Mouse (Mus musculus) heart, embryonic 16.5 days (tissue): ENCODE measurements around the gene Ralgapb. TPM values are rescaled to one million over a fixed set of nuclear protein-coding genes. Genes with fewer than 3 reads are reported as not detected.
A peak's percentile ranks its signal among the peaks of the same experiment; 100 is the strongest.

Experiments used
- ATAC-seq: fragments of 200-750 bp; cut with Nextera tagmentation; replicated peaks from 2 replicates; pipeline ENCODE4 v1.8.0; 2017; ENCODE audit warnings: moderate number of reproducible peaks; ENCODE audit not compliant: insufficient read depth, low FRiP score; ENCODE audit errors: extremely low read depth
- H3K27ac ChIP-seq: fragments of 300-500 bp; sonication (generic); 2 replicates; pipeline ENCODE4 v1.5.1; 2014; ENCODE audit warnings: mild to moderate bottlenecking, low read length, control low read depth, moderate library complexity
- H3K27me3 ChIP-seq: fragments of 300-500 bp; sonication (generic); 2 replicates; pipeline ENCODE4 v1.6.1; 2014; ENCODE audit warnings: low read length, mixed read lengths; ENCODE audit not compliant: control insufficient read depth, insufficient read depth
- H3K36me3 ChIP-seq: fragments of 300-500 bp; sonication (generic); 2 replicates; pipeline ENCODE4 v1.6.1; 2014; ENCODE audit not compliant: control insufficient read depth, insufficient read depth
- H3K4me1 ChIP-seq: fragments of 300-500 bp; sonication (generic); 2 replicates; pipeline ENCODE4 v1.6.1; 2014; ENCODE audit warnings: low read length, mixed read lengths; ENCODE audit not compliant: control insufficient read depth, insufficient read depth
- H3K4me2 ChIP-seq: fragments of 300-500 bp; sonication (generic); 2 replicates; pipeline ENCODE4 v1.6.1; 2014; ENCODE audit warnings: low read depth, mild to moderate bottlenecking, control low read depth, low read length
- H3K4me3 ChIP-seq: fragments of 300-500 bp; sonication (generic); 2 replicates; pipeline ENCODE4 v1.5.1; 2014; ENCODE audit warnings: mild to moderate bottlenecking, control low read depth, low read length
- H3K9ac ChIP-seq: fragments of 300-500 bp; sonication (generic); 2 replicates; pipeline ENCODE4 v1.6.1; 2014; ENCODE audit warnings: low read length, control low read depth
- H3K9me3 ChIP-seq: fragments of 300-500 bp; sonication (generic); replicated peaks from 2 replicates; pipeline ENCODE4 v1.6.1; 2016; ENCODE audit warnings: low read length; ENCODE audit not compliant: control insufficient read depth
- WGBS: fragments of 180-500 bp; shearing (Covaris S2); extraction: QIAGEN DNeasy Blood & Tissue Kit; methylation state at CpG from one replicate; pipeline ENCODE4 v1.1.7; 2014; 5-methylcytosine and 5-hydroxymethylcytosine counted together
- polyA plus RNA-seq: library from polyadenylated mRNA; unstranded; fragments of >200 nt; fragmentation: Nextera tagmentation; extraction: Ambion mirVana; gene quantifications from 2 replicates; pipeline ENCODE4 v1.2.1, GENCODE M21; 2015

The Ralgapb gene
- polyA plus RNA-seq, 1 experiment from 2014 or later = 9.1 TPM

DNA sequence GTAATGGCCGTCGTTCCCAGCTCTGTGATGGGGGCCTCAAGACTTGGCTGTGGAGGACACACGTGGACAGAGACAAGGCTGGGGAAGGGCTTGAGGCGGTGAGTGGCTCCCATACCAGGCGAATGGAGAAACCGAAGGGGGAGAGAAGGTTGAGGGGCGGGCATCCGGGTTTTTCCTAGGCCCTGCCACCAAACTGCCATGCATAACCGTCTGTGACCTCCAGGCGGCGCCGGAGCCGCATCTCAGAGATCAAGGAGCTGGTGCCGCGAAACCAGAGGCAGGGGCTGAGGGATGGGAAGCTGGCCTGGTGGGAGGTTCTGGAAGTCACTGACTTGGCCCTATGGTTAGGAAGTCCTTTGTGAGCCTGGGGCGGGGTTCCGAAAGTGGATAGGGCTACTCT is 137.1 kb downstream of the Ralgapb start:
- peaks cover 15% of the 10 kb centered on the region for H3K27me3 ChIP-seq
- H3K9me3 ChIP-seq = no peaks in the 10 kb centered on the region
- 4% methylated on average over 17 of the region's 17 CpGs for WGBS
- no peaks in the 10 kb centered on the region for H3K4me1 ChIP-seq
- no peak overlapping the region for H3K4me3 ChIP-seq
- no peak for ATAC-seq
- no peak overlapping the region for H3K9ac ChIP-seq
- peak overlapping the region; percentile 21 for H3K4me2 ChIP-seq
- H3K27ac ChIP-seq = no peak overlapping the region
- no peaks in the 10 kb centered on the region for H3K36me3 ChIP-seq

Other genes starting within 250 kb of the Ralgapb start
- 2.2 and 2.5 TPM in 2 replicates for gene D630003M21Rik, start 180.6 kb upstream of the Ralgapb start, polyA plus RNA-seq
- not detected in 2 replicates for gene Bpi, start 151.8 kb upstream of the Ralgapb start, polyA plus RNA-seq
- gene Lbp, start 103.4 kb upstream of the Ralgapb start, polyA plus RNA-seq = 10.9 and 16.0 TPM in 2 replicates
- 0.55 and 1.4 TPM in 2 replicates for gene Snhg11, start 34.2 kb upstream of the Ralgapb start, polyA plus RNA-seq
- gene Adig, start 92.8 kb downstream of the Ralgapb start, polyA plus RNA-seq = not detected in 2 replicates
- gene Arhgap40, start 102.9 kb downstream of the Ralgapb start, polyA plus RNA-seq = not detected in 2 replicates
- gene Slc32a1, start 200.9 kb downstream of the Ralgapb start, polyA plus RNA-seq = not detected in 2 replicates
- 5.6 and 6.1 TPM in 2 replicates for gene Actr5, start 215.0 kb downstream of the Ralgapb start, polyA plus RNA-seq